In the genomic region with DNA sequence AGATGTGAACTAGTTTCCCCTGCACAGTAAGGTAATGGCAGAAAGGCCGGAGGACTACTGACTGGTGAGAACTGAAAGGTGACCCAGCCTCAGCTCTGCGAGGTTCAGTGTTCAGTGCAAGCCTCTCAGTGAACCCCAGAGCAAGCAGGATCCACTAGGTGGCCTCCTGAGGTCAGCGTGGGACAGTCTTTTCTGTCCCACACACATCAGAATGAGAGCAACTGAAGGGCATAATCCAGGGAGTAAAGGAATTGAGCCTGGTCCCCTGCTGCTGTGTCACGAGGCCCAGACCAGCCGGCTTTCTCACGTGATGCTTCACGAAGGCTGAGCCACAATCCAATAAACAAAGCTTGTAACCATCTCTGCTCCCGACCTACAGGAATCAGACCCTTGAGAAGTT, we compare ENCODE assay signal across 18 mouse cellular contexts. TPM values are rescaled to one million over a fixed set of nuclear protein-coding genes. Genes with fewer than 3 reads are reported as not detected.
A peak's percentile ranks its signal among the peaks of the same experiment; 100 is the strongest.
DNase-seq lines count a peak whose midpoint lies in the region; ATAC-seq and TF ChIP-seq lines count a peak whose summit lies in the region.
"Had no signal": no experiment of that assay in that cellular context is flagged by ENCODE, and none has a peak within 500 bp of the region (broad histone marks: within the 10 kb centered on the region; RNA-seq: fewer than 3 reads in every experiment).

No protein-coding gene starts in this region.

- H3K27me3 ChIP-seq in intestine, postnatal 0 days (replicated peaks; ENCODE audit: control insufficient read depth, insufficient read depth, low read length): no peaks in the 10 kb centered on the region
- H3K27me3 ChIP-seq in intestine, embryonic 15.5 days (replicated peaks): no peaks in the 10 kb centered on the region
- no peaks in the 10 kb centered on the region for H3K27me3 ChIP-seq in thymus, adult 2 months (ENCODE audit: control insufficient read depth, insufficient read depth, low read length)
- H3K27me3 ChIP-seq: forebrain, embryonic 13.5 days; heart, embryonic 13.5 days; lung, embryonic 15.5 days; stomach, embryonic 15.5 days had no signal

- no peak overlapping the region for H3K27ac ChIP-seq in intestine, postnatal 0 days (ENCODE audit: low read depth, low read length)
- no peak overlapping the region for H3K27ac ChIP-seq in intestine, embryonic 15.5 days
- H3K27ac ChIP-seq in left cerebral cortex, adult 2 months: no peak overlapping the region
- H3K27ac ChIP-seq in thymus, adult 2 months (ENCODE audit: control insufficient read depth, insufficient read depth, low read length): peak overlapping the region; percentile 96
- H3K27ac ChIP-seq: forebrain, embryonic 13.5 days; heart, embryonic 13.5 days; lung, embryonic 15.5 days; stomach, embryonic 15.5 days had no signal

- 0 out of 2 replicates have a peak, but pooled peaks cover 6% of the 10 kb centered on the region for H3K4me1 ChIP-seq in intestine, postnatal 0 days (replicated peaks; ENCODE audit: control insufficient read depth, insufficient read depth, low read length)
- peaks cover 12% of the 10 kb centered on the region for H3K4me1 ChIP-seq in intestine, embryonic 15.5 days (replicated peaks)
- peaks cover 36% of the 10 kb centered on the region for H3K4me1 ChIP-seq in thymus, adult 2 months (replicated peaks; ENCODE audit: control insufficient read depth, insufficient read depth, low read length)

- ATAC-seq in intestine, postnatal 0 days: no peak
- ATAC-seq in intestine, embryonic 15.5 days: no peak
- ATAC-seq: CD4-positive, CD25-positive, alpha-beta regulatory T cell, adult 4 months; forebrain, embryonic 13.5 days; midbrain, embryonic 16.5 days had no signal

- H3K9ac ChIP-seq in intestine, postnatal 0 days (ENCODE audit: low read depth, low read length): no peak overlapping the region
- H3K9ac ChIP-seq in intestine, embryonic 15.5 days: no peak overlapping the region
- H3K9ac ChIP-seq: forebrain, embryonic 13.5 days; heart, embryonic 13.5 days; lung, embryonic 15.5 days; stomach, embryonic 15.5 days had no signal

- H3K4me2 ChIP-seq in intestine, postnatal 0 days (replicated peaks; ENCODE audit: low read depth): no peak overlapping the region
- H3K4me2 ChIP-seq in intestine, embryonic 15.5 days (replicated peaks): no peak overlapping the region
- H3K4me2 ChIP-seq: forebrain, embryonic 13.5 days; heart, embryonic 13.5 days; lung, embryonic 15.5 days; stomach, embryonic 15.5 days had no signal

- no peak for TF ChIP-seq POLR2A in thymus, adult 2 months (IDR thresholded peaks at IDR 0.05; ENCODE audit: control insufficient read depth, extremely low read depth, insufficient read depth, low read length, poor library complexity)

- H3K4me3 ChIP-seq in intestine, postnatal 0 days (ENCODE audit: low read depth, low read length): no peak overlapping the region
- no peak overlapping the region for H3K4me3 ChIP-seq in intestine, embryonic 15.5 days (replicated peaks)
- no peak overlapping the region for H3K4me3 ChIP-seq in left cerebral cortex, adult 2 months
- H3K4me3 ChIP-seq in thymus, adult 2 months (ENCODE audit: control insufficient read depth, insufficient read depth, low read length): peak overlapping the region; percentile 31
- H3K4me3 ChIP-seq: forebrain, embryonic 13.5 days; heart, embryonic 13.5 days; lung, embryonic 15.5 days; stomach, embryonic 15.5 days had no signal

- peak; percentile 42 for TF ChIP-seq CTCF in intestine, postnatal 0 days (IDR thresholded peaks at IDR 0.05; ENCODE audit: low read depth)
- TF ChIP-seq CTCF in left cerebral cortex, adult 2 months (IDR thresholded peaks at IDR 0.05): peak; percentile 3
- TF ChIP-seq CTCF in thymus, adult 2 months (IDR thresholded peaks at IDR 0.05; ENCODE audit: borderline replicate concordance, control insufficient read depth, extremely low read depth, insufficient read depth, low read length, poor library complexity): no peak; the same call in 1 of the 2 replicates

- intact Hi-C loops in left cerebral cortex, adult 2 months (cut with DNase I): no loop called here
- intact Hi-C loops in left cerebral cortex, postnatal 36 days (cut with DNase I): no loop called here

- DNase-seq in cerebellum, adult 18-20 months: peak; percentile 14 to 16
- no peak for DNase-seq in cerebellum, postnatal 4 days (ENCODE audit: low spot score in 2 of 2)
- DNase-seq in left cerebral cortex, adult 2 months (ENCODE audit: extremely low spot score in 1 of 2, low spot score in 2 of 2): no peak
- DNase-seq in left cerebral cortex, postnatal 36 days (ENCODE audit: low spot score in 2 of 2): no peak
- DNase-seq in thymus, adult 2 months: no peak
- no peak for DNase-seq in thymus, postnatal 0 days (ENCODE audit: low spot score)
- DNase-seq: embryo, embryonic 11 days; gastrocnemius, postnatal 36 days; spleen, adult 18-20 months had no signal

- H3K36me3 ChIP-seq in intestine, postnatal 0 days (ENCODE audit: control insufficient read depth, insufficient read depth): peaks cover 7% of the 10 kb centered on the region; the same call in 1 of the 2 replicates
- H3K36me3 ChIP-seq in intestine, embryonic 15.5 days: no peaks in the 10 kb centered on the region
- H3K36me3 ChIP-seq in thymus, adult 2 months (ENCODE audit: control insufficient read depth, insufficient read depth, low read length): no peaks in the 10 kb centered on the region
- H3K36me3 ChIP-seq: lung, embryonic 15.5 days; stomach, embryonic 15.5 days had no signal

- 64% methylated on average over 8 of the region's 8 CpGs for WGBS in intestine, postnatal 0 days
- 63% methylated on average over 8 of the region's 8 CpGs for WGBS in intestine, embryonic 15.5 days
- WGBS in thymus, adult 2 months: 91% methylated on average over 8 of the region's 8 CpGs

- no peaks in the 10 kb centered on the region for H3K9me3 ChIP-seq in intestine, postnatal 0 days (ENCODE audit: control insufficient read depth)
- no peaks in the 10 kb centered on the region for H3K9me3 ChIP-seq in intestine, embryonic 15.5 days
- H3K9me3 ChIP-seq: forebrain, embryonic 13.5 days; G1E; heart, embryonic 13.5 days; lung, embryonic 15.5 days; stomach, embryonic 15.5 days had no signal

RNA-seq across cellular contexts. Expression of a gene that starts 3.1 kb away (rescaled TPM):
- 48.6 and 49.9 TPM in 2 replicates for polyA plus RNA-seq in intestine, postnatal 0 days (2015; fragmentation: Nextera tagmentation; extraction: Ambion mirVana)
- 48.8 and 59.4 TPM in 2 replicates for polyA plus RNA-seq in intestine, embryonic 15.5 days (2015; fragmentation: Nextera tagmentation; extraction: Ambion mirVana)
- total RNA-seq in left cerebral cortex, adult 2 months (2021): 10 to 100 TPM; 21.1 to 21.3 TPM
- total RNA-seq in left cerebral cortex, postnatal 36 days (2021): 10 to 100 TPM; 21.3 TPM
- 43.8 and 49.3 TPM in 2 replicates for polyA plus RNA-seq in thymus, adult 2 months (2012; rRNA removed)
- polyA plus RNA-seq in thymus, postnatal 0 days (2015; fragmentation: Nextera tagmentation; extraction: Ambion mirVana): 62.3 and 62.9 TPM in 2 replicates

RNA-seq across cellular contexts. Expression of a gene that starts 13.1 kb away (rescaled TPM):
- polyA plus RNA-seq in intestine, postnatal 0 days (2015; fragmentation: Nextera tagmentation; extraction: Ambion mirVana): 0.07 and 0.12 TPM in 2 replicates
- polyA plus RNA-seq in intestine, embryonic 15.5 days (2015; fragmentation: Nextera tagmentation; extraction: Ambion mirVana): 0.20 and 0.24 TPM in 2 replicates
- total RNA-seq in left cerebral cortex, adult 2 months (2021): 1 to 10 TPM in 1 of 2 experiments, under 1 TPM in 1; 0.82 to 1.2 TPM
- 1 to 10 TPM in 1 of 2 experiments, under 1 TPM in 1; 0.77 to 1.2 TPM for total RNA-seq in left cerebral cortex, postnatal 36 days (2021)
- polyA plus RNA-seq in thymus, adult 2 months (2012; rRNA removed): 0.07 TPM in 1 of 2 replicates, not detected in the other
- 0.01 and 0.03 TPM in 2 replicates for polyA plus RNA-seq in thymus, postnatal 0 days (2015; fragmentation: Nextera tagmentation; extraction: Ambion mirVana)
- polyA plus RNA-seq: CD4-positive, CD25-positive, alpha-beta regulatory T cell, adult 4 months; forebrain, embryonic 13.5 days; G1E; midbrain, embryonic 16.5 days had no signal

RNA-seq across cellular contexts. Expression of a gene that starts 23.7 kb away (rescaled TPM):
- polyA plus RNA-seq in intestine, postnatal 0 days (2015; fragmentation: Nextera tagmentation; extraction: Ambion mirVana): 8.6 and 10.4 TPM in 2 replicates
- polyA plus RNA-seq in intestine, embryonic 15.5 days (2015; fragmentation: Nextera tagmentation; extraction: Ambion mirVana): 8.5 and 10.0 TPM in 2 replicates
- total RNA-seq in left cerebral cortex, adult 2 months (2021): 1 to 10 TPM; 5.0 to 5.2 TPM
- 1 to 10 TPM; 5.1 to 6.9 TPM for total RNA-seq in left cerebral cortex, postnatal 36 days (2021)
- 8.5 and 10.1 TPM in 2 replicates for polyA plus RNA-seq in thymus, adult 2 months (2012; rRNA removed)
- 8.1 and 10.1 TPM in 2 replicates for polyA plus RNA-seq in thymus, postnatal 0 days (2015; fragmentation: Nextera tagmentation; extraction: Ambion mirVana)

RNA-seq across cellular contexts. Expression of a gene that starts 51.1 kb away (rescaled TPM):
- 4.2 and 4.6 TPM in 2 replicates for polyA plus RNA-seq in intestine, postnatal 0 days (2015; fragmentation: Nextera tagmentation; extraction: Ambion mirVana)
- polyA plus RNA-seq in intestine, embryonic 15.5 days (2015; fragmentation: Nextera tagmentation; extraction: Ambion mirVana): 22.8 and 23.5 TPM in 2 replicates
- total RNA-seq in left cerebral cortex, adult 2 months (2021): under 1 TPM; 0.25 to 0.33 TPM
- under 1 TPM; 0.54 to 0.91 TPM for total RNA-seq in left cerebral cortex, postnatal 36 days (2021)
- polyA plus RNA-seq in thymus, adult 2 months (2012; rRNA removed): 39.6 and 52.5 TPM in 2 replicates
- 27.0 and 27.4 TPM in 2 replicates for polyA plus RNA-seq in thymus, postnatal 0 days (2015; fragmentation: Nextera tagmentation; extraction: Ambion mirVana)

Comparison
In these comparisons a context has a peak if more than half of its experiments do, and no peak if none do; other contexts are left out.
1. DNase-seq: peak in cerebellum, adult 18-20 months (2 of 2); none in cerebellum, postnatal 4 days (0 of 2), left cerebral cortex, adult 2 months (0 of 2), left cerebral cortex, postnatal 36 days (0 of 2), thymus, adult 2 months (single experiment) and thymus, postnatal 0 days (single experiment).